Mouse (Mus musculus): ENCODE data around the gene Kcnh1. TPM values are rescaled to one million over a fixed set of nuclear protein-coding genes. Genes with fewer than 3 reads are reported as not detected.

Kcnh1 gene
- polyA plus RNA-seq, 1 experiment from 2014 or later = not detected

GRCm38 (mm10) chr1:192387624-192388023 lies 197.1 kb downstream of the Kcnh1 start:
- H3K9ac ChIP-seq = no peak overlapping the region
- no peaks in the 10 kb centered on the region for H3K9me3 ChIP-seq (replicated peaks)
- H3K4me3 ChIP-seq = no peak overlapping the region
- no peak overlapping the region for H3K4me2 ChIP-seq
- no peak overlapping the region for H3K27ac ChIP-seq
- no peaks in the 10 kb centered on the region for H3K36me3 ChIP-seq
- no peaks in the 10 kb centered on the region for H3K4me1 ChIP-seq
- ATAC-seq = no peak
- peaks cover 6% of the 10 kb centered on the region for H3K27me3 ChIP-seq (replicated peaks)

- no peaks in the 10 kb centered on the region for H3K36me3 ChIP-seq
- peaks cover 14% of the 10 kb centered on the region for H3K27me3 ChIP-seq (replicated peaks)
- no peak overlapping the region for H3K4me2 ChIP-seq
- ATAC-seq = no peak
- H3K27ac ChIP-seq = no peak overlapping the region
- H3K9me3 ChIP-seq (replicated peaks) = no peaks in the 10 kb centered on the region
- 54% methylated on average over 7 of the region's 7 CpGs for WGBS (ENCODE audit: insufficient replicate concordance)
- no peaks in the 10 kb centered on the region for H3K4me1 ChIP-seq
- no peak overlapping the region for H3K9ac ChIP-seq
- no peak overlapping the region for H3K4me3 ChIP-seq
Observed at GRCm38 (mm10) chr1:192391041-192391440, 200.5 kb downstream of the Kcnh1 start.

- Histone ChIP-seq H3K27me3 (replicated peaks) (peaks cover 14% of the 10 kb centered on the region), H3K4me2 (no peak overlapping the region), H3K9ac (no peak overlapping the region), H3K4me3 (no peak overlapping the region), H3K36me3 (no peaks in the 10 kb centered on the region), H3K9me3 (replicated peaks) (no peaks in the 10 kb centered on the region), H3K4me1 (no peaks in the 10 kb centered on the region), H3K27ac (no peak overlapping the region)
- no peak for ATAC-seq
- 66% methylated on average over 2 of the region's 2 CpGs for WGBS (ENCODE audit: insufficient replicate concordance)
Observed at GRCm38 (mm10) chr1:192392232-192392631, 201.7 kb downstream of the Kcnh1 start.

GRCm38 (mm10) chr1:192399667-192400490 lies 209.3 kb downstream of the Kcnh1 start:
- WGBS (ENCODE audit: insufficient replicate concordance) = 69% methylated on average over 14 of the region's 14 CpGs
- Histone ChIP-seq H3K36me3 (no peaks in the 10 kb centered on the region), H3K9ac (no peak overlapping the region), H3K27me3 (replicated peaks) (no peaks in the 10 kb centered on the region; the same call in 1 of the 2 replicates), H3K4me3 (no peak overlapping the region), H3K4me2 (no peak overlapping the region), H3K9me3 (replicated peaks) (no peaks in the 10 kb centered on the region), H3K27ac (no peak overlapping the region), H3K4me1 (no peaks in the 10 kb centered on the region)
- no peak for ATAC-seq

- Histone ChIP-seq H3K4me2 (no peak overlapping the region), H3K27ac (no peak overlapping the region), H3K27me3 (replicated peaks) (no peaks in the 10 kb centered on the region; the same call in 1 of the 2 replicates), H3K36me3 (no peaks in the 10 kb centered on the region), H3K9me3 (replicated peaks) (no peaks in the 10 kb centered on the region), H3K4me3 (no peak overlapping the region), H3K9ac (no peak overlapping the region), H3K4me1 (no peaks in the 10 kb centered on the region)
- WGBS (ENCODE audit: insufficient replicate concordance) = 57% methylated on average over 4 of the region's 4 CpGs
- no peak for ATAC-seq
Observed at GRCm38 (mm10) chr1:192400991-192401390, 210.4 kb downstream of the Kcnh1 start.

- Histone ChIP-seq H3K27me3 (replicated peaks) (no peaks in the 10 kb centered on the region; the same call in 1 of the 2 replicates), H3K9ac (no peak overlapping the region), H3K4me1 (no peaks in the 10 kb centered on the region), H3K9me3 (replicated peaks) (no peaks in the 10 kb centered on the region), H3K4me2 (no peak overlapping the region), H3K36me3 (no peaks in the 10 kb centered on the region), H3K27ac (no peak overlapping the region), H3K4me3 (no peak overlapping the region)
- ATAC-seq = no peak
- WGBS (ENCODE audit: insufficient replicate concordance) = 68% methylated on average over 8 of the region's 8 CpGs
Observed at GRCm38 (mm10) chr1:192402911-192403704, 212.5 kb downstream of the Kcnh1 start.

DNA sequence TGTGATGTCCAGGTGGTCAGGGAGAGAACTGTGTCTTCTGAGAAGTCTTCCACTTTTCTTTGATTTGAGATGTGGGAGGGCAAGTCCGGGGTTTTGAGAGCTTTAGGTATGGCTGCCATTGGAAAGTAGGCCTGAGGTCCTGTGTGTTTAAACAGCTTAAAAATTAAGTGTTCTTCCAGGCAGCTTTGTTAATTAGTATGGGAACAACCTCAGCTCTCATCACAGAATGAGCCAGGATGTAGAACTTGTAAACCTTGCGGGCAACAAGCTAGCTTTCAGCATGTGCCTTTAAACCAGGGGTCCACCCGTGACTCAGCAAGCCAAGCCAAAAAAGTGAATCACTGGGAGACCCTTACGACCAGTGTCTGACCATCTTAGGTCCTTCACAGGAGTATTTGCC lies 214.6 kb downstream of the Kcnh1 start:
- Histone ChIP-seq H3K4me2 (no peak overlapping the region), H3K27me3 (replicated peaks) (no peaks in the 10 kb centered on the region; the same call in 1 of the 2 replicates), H3K36me3 (no peaks in the 10 kb centered on the region), H3K4me1 (no peaks in the 10 kb centered on the region), H3K9me3 (replicated peaks) (no peaks in the 10 kb centered on the region), H3K27ac (no peak overlapping the region), H3K4me3 (no peak overlapping the region), H3K9ac (no peak overlapping the region)
- WGBS (ENCODE audit: insufficient replicate concordance) = 61% methylated on average over 4 of the region's 4 CpGs
- no peak for ATAC-seq

GRCm38 (mm10) chr1:192406589-192406988 lies 216.0 kb downstream of the Kcnh1 start:
- no peaks in the 10 kb centered on the region for H3K27me3 ChIP-seq (replicated peaks)
- H3K9ac ChIP-seq = no peak overlapping the region
- no peak for ATAC-seq
- no peaks in the 10 kb centered on the region for H3K4me1 ChIP-seq
- 61% methylated on average over 5 of the region's 5 CpGs for WGBS (ENCODE audit: insufficient replicate concordance)
- H3K4me3 ChIP-seq = no peak overlapping the region
- no peak overlapping the region for H3K27ac ChIP-seq
- no peaks in the 10 kb centered on the region for H3K36me3 ChIP-seq
- no peak overlapping the region for H3K4me2 ChIP-seq
- no peaks in the 10 kb centered on the region for H3K9me3 ChIP-seq (replicated peaks)

DNA sequence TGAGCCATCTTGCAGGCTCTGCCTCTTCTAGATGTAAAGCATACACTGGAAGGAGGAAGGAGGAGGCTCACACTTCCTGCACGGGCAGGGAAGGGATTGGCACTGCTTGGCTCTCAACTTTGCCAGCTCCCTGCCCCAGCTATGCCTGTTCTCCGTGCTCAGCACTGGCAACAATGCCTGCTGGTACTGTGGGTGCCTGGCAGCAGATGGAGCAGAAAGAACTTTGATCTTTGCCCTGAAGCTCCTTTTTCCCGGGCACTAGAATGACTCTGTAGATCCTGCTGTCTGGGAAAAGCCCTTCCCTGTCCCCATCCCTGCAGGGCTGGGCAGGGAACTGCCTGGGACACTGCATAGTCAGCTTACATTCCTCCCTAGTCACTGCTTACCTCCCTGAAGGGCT lies 225.2 kb downstream of the Kcnh1 start:
- H3K9ac ChIP-seq = no peak overlapping the region
- H3K4me2 ChIP-seq = no peak overlapping the region
- ATAC-seq = no peak
- H3K4me3 ChIP-seq = no peak overlapping the region
- H3K27me3 ChIP-seq (replicated peaks) = no peaks in the 10 kb centered on the region
- no peak overlapping the region for H3K27ac ChIP-seq
- H3K4me1 ChIP-seq = no peaks in the 10 kb centered on the region
- 52% methylated on average over 3 of the region's 3 CpGs for WGBS (ENCODE audit: insufficient replicate concordance)
- H3K36me3 ChIP-seq = no peaks in the 10 kb centered on the region
- no peaks in the 10 kb centered on the region for H3K9me3 ChIP-seq (replicated peaks)

DNA sequence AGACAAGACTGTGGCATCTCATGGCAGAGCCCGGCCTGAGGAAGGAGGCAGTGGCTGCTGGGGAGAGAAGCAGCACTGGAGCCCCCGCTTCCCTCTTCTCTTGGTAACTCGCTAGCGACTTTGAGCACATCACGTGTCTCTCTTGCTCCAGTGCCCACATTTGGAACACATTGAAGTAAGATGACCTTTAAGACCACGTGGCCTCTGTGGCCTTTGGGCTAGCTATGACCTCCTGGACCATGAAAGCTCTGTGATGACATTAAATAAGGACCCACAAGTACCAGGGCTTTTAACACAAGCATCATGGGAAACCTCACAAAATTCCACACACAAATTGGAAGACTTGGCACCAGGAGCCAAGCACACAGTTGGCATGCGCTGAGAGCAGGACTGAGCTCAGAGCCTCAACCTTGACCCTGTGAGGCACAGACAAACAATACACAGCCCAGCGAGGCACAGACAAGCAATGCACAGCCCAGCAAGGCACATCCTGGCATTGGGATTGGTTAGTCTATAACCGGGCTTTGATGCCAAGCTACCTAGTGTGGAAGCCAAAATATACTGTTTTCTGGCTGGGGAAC lies 225.8 kb downstream of the Kcnh1 start:
- Histone ChIP-seq H3K27ac (no peak overlapping the region), H3K36me3 (no peaks in the 10 kb centered on the region), H3K4me2 (no peak overlapping the region), H3K4me3 (no peak overlapping the region), H3K9ac (no peak overlapping the region), H3K27me3 (replicated peaks) (no peaks in the 10 kb centered on the region), H3K4me1 (no peaks in the 10 kb centered on the region), H3K9me3 (replicated peaks) (no peaks in the 10 kb centered on the region)
- WGBS (ENCODE audit: insufficient replicate concordance) = 69% methylated on average over 9 of the region's 9 CpGs
- no peak for ATAC-seq

- H3K4me3 ChIP-seq = no peak overlapping the region
- no peak overlapping the region for H3K27ac ChIP-seq
- 62% methylated on average over 5 of the region's 5 CpGs for WGBS (ENCODE audit: insufficient replicate concordance)
- H3K4me1 ChIP-seq = no peaks in the 10 kb centered on the region
- no peak overlapping the region for H3K4me2 ChIP-seq
- ATAC-seq = no peak
- H3K27me3 ChIP-seq (replicated peaks) = no peaks in the 10 kb centered on the region
- no peaks in the 10 kb centered on the region for H3K36me3 ChIP-seq
- H3K9me3 ChIP-seq (replicated peaks) = no peaks in the 10 kb centered on the region
- no peak overlapping the region for H3K9ac ChIP-seq
Observed at GRCm38 (mm10) chr1:192419176-192419575, 228.6 kb downstream of the Kcnh1 start.
